Mouse (Mus musculus): Measurements from ENCODE around the gene Pp2d1.
A peak's percentile ranks its signal among the peaks of the same experiment; 100 is the strongest.

Pp2d1 gene

DNA sequence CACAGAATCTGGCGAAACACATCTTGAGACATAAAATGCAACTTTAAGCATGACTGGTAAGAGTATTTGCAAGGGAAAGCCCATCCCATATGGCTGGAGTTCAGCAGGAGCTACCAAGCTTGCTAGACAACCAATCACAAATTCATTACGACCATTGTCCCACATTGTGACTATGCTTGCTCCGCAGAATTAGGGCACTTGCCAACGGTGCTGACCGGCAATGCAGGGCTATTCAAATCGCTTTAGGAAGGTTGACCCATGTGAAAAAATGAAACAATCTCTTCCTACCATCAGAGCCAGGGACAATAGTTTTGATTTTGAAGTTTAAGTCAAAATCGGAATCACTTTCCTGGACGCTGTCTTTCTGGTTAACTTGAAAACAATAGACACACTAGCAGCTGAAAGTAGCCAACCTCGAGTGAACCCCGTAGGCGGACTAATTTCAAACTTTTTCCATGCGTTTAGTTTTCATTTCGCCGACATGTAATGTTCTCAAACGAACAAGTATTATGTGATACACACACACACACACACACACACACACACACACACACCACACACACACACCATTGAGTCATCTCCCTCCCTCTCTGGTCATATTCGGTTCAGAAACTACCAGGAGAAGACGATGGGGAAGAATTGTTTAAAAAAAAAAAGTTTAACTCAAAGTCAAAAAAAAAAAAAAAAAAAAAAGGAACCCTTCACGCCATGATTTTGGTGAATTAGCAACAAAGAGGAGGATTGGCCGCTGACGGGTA lies 27.1 kb upstream of the Pp2d1 start, which contains the start of gene Kat2b:
Gene Kat2b (plus strand): TSS at position 701 of the 758 bp plus-strand sequence.
- DNase-seq (ENCODE audit: low read depth), result peak; percentile 77

- no peak for DNase-seq (ENCODE audit: low read depth)
Measured at GRCm38 (mm10) chr17:53564837-53565236, 25.6 kb upstream of the Pp2d1 start.

DNA sequence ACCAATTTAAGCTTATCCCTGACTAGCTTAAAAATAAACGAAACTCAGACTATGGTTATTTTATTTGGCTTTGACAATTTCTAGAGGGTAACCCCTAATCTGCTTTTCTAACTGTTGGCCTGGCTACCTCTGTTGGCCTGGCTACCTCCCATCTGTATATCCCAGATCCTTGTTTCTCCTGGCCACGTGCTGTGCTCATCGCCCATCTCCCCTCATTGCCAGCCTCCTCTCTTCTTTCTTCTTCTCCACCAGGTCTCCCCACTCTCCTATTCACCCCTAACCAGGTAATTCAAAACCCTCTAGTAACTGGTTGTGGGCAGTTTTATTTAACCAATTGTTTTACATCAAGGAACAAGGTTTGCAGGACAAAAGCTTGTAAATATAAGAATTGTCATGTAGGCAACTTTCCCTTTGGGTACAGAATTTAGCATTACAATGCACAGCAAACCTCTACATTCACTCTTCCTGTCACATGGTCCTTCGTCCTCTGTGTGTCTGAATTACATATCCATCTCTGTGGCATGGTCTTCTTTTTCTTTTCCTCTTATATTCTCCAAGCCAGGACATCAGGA lies 22.3 kb upstream of the Pp2d1 start:
- DNase-seq (ENCODE audit: low read depth), result no peak

DNA sequence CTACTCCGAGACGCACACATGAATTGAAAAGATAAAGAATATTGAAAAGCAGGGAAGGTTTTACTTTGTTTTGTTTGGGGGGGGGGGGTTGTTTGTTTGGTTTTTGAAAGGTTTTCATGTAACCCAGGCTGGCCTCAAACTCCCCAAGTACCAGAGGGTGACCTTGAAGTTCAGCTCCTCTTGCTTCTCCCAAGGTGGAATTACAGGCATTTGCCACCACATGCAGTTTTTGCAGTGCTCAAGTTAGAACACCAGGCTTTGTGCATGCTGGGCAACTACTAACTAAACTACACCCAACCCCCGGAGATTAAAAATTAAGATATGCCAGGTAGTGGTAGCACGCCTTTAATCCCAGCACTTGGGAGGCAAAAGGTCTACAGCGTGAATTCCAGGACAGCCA lies 20.4 kb upstream of the Pp2d1 start:
- DNase-seq (ENCODE audit: low read depth), result no peak

- DNase-seq (ENCODE audit: low read depth), result no peak
Measured at GRCm38 (mm10) chr17:53557443-53557842, 18.2 kb upstream of the Pp2d1 start.

- no peak for DNase-seq (ENCODE audit: low read depth)
Measured at GRCm38 (mm10) chr17:53554813-53555212, 15.6 kb upstream of the Pp2d1 start.

GRCm38 (mm10) chr17:53554088-53554487 lies 14.8 kb upstream of the Pp2d1 start:
- peak; percentile 44 for DNase-seq (ENCODE audit: low read depth)

GRCm38 (mm10) chr17:53551306-53552299 lies 12.4 kb upstream of the Pp2d1 start:
- no peak for DNase-seq (ENCODE audit: low read depth)

- DNase-seq (ENCODE audit: low read depth), result no peak
Measured at GRCm38 (mm10) chr17:53543591-53544324, 4.5 kb upstream of the Pp2d1 start.

GRCm38 (mm10) chr17:53542536-53542935 lies 3.3 kb upstream of the Pp2d1 start:
- DNase-seq (ENCODE audit: low read depth), result no peak

- DNase-seq (ENCODE audit: low read depth), result peak; percentile 19
Measured at GRCm38 (mm10) chr17:53532425-53532824, 6.8 kb downstream of the Pp2d1 start.

GRCm38 (mm10) chr17:53531160-53531559 lies 8.1 kb downstream of the Pp2d1 start:
- DNase-seq (ENCODE audit: low read depth), result peak; percentile 27

DNA sequence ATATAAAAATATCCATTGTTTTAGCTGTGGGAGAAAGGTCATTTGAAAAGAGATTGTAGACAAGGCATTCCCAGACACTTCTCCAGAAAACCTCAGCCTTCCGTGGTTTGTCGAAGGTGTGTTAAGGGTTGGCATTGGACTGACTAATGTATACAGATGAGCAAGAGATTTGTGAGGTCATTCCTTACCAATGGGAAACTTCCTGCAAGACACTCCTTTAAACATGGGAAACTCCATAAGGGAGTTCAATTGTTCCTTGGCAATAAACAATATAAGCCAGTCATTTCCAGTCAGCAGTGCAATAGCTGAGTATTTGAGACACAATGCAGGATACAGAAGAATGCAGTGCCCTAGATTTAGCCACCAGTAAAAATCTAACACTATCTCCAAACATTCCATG lies 11.2 kb downstream of the Pp2d1 start:
- DNase-seq (ENCODE audit: low read depth), result no peak

GRCm38 (mm10) chr17:53520509-53520908 lies 18.7 kb downstream of the Pp2d1 start:
- DNase-seq (ENCODE audit: low read depth), result no peak

GRCm38 (mm10) chr17:53519364-53519763 lies 19.9 kb downstream of the Pp2d1 start:
- DNase-seq (ENCODE audit: low read depth), result no peak

DNA sequence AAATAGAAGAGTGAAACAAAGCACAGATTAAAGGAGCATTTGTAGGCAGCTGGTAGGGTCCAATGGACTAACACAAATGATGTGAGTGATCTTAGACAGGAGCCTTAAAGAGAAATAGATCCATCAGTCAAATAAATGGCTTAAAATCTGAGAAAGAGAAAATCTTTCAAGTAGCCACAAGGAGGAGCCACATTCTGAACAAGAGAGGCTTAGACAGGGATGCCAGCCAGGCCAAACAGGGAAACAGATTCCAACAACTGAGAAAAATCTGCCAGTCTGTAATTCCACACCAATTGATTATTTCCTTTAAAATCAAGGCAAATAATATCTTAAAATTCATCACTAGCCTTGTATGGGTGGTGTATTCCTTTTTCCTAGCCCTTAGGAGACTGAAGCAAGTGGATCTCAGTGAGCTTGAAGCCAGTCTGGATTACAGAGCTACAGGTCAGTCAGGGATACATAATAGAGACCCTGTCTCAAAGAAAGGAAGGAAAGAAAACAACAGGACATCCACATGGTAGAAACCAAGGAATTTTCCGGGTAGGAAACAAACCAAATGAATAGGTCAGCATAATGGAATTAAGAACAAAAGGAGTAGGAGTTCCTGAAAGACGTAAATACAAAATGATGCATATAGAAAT lies 26.8 kb downstream of the Pp2d1 start:
- peak; percentile 39 for DNase-seq (ENCODE audit: low read depth)

DNA sequence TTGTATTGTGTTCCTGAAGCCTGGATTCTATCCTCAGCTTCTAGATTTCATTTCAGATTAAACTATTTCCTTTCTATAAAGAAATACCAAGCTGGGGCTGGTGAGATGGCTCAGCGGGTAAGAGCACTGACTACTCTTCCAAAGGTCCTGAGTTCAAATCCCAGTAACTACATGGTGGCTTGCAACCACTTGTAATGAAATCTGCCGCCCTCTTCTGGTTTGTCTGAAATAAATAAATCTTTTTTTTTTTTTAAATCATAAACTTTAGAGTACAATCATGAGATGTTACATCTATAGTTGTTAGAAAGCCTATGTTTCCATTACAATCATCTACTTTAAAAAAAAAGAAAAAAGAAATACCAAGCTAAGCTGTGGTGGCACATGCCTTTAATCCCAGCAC lies 36.3 kb downstream of the Pp2d1 start:
- no peak for DNase-seq (ENCODE audit: low read depth)

DNA sequence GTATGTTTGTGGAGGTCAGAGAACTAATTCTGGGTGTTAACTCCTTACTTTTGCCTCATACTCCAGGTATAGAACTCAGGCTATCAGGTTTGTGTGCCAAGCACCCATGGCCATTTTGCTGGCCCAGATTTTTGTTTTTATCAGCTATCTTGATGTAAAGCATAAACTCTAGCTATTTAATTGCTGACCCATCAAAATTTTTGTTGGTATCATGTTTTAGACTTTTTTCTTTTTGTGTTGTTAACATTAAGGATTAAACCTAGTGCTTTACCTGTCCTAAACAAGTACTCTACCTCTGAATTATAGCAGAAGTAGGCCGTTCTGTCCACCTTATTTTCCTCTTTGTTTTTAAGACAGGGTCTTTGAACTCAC lies 50.3 kb downstream of the Pp2d1 start:
- DNase-seq (ENCODE audit: low read depth), result no peak

- DNase-seq (ENCODE audit: low read depth), result no peak
Measured at GRCm38 (mm10) chr17:53488291-53489006, 50.8 kb downstream of the Pp2d1 start.

DNA sequence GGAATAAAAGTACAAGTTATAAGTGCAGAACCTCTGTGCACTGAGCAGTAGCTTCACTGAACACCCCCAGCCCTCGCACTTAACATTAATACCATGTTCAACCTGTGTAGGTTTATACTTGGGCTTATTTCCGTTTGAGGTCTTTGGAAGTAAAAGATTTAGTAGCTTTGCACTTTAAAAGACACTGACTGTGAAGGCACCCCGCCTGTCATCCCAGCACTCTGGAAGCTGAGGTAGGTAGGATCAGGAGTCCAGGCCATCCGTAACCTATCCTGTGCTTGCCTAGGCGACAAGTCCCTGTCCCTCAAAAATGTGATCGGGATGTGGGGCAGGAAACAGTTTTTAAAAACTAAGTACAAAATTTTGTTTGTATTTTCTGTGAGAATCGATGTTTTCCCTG lies 58.8 kb downstream of the Pp2d1 start:
- DNase-seq (ENCODE audit: low read depth), result peak; percentile 37

DNA sequence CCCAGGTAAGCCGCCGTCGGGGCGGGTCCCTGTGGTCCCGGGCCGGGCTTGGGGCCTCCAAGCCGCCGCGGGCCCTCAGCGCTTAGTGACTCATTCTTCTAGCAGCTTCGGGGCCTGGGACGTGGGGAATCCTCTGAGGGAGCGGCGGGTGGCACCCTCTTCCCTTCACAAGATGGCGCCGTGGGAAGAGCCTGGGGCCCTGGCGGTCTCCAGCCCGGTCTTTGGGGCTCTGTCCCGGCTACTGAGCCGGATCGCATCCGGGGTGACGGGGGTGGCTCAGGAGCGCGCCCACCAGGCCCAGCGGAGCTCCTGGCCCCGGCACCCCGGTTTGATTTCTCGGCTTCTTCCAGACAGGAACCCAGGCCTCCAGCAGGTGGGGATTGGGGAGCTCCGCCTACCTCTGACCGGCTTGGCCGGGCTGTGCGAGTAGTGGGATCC lies 59.6 kb downstream of the Pp2d1 start:
- peak; percentile 75 for DNase-seq (ENCODE audit: low read depth)
